Mouse (Mus musculus): ENCODE results near the gene 1700080O16Rik.

The 1700080O16Rik gene

GRCm38 (mm10) chrX:51972672-51973071, at the start of gene 1700080O16Rik:
1700080O16Rik (minus strand) TSS chrX:51972772.
- no peak for DNase-seq (ENCODE audit: low spot score)

- DNase-seq (ENCODE audit: low spot score), result no peak
Measured at GRCm38 (mm10) chrX:52017660-52018059, 45.1 kb upstream of the 1700080O16Rik start.

- DNase-seq (ENCODE audit: low spot score), result no peak
Measured at GRCm38 (mm10) chrX:52000072-52000471, 27.5 kb upstream of the 1700080O16Rik start.

GRCm38 (mm10) chrX:51999426-51999825, 26.9 kb upstream of the 1700080O16Rik start:
- no peak for DNase-seq (ENCODE audit: low spot score)

- DNase-seq (ENCODE audit: low spot score), result no peak
Measured at GRCm38 (mm10) chrX:51976361-51976760, 3.8 kb upstream of the 1700080O16Rik start.

- no peak for DNase-seq (ENCODE audit: low spot score)
Measured at GRCm38 (mm10) chrX:51974618-51975017, 2.0 kb upstream of the 1700080O16Rik start.

- peak; percentile 18 for DNase-seq (ENCODE audit: low spot score)
Measured at GRCm38 (mm10) chrX:51948071-51948470, 24.5 kb downstream of the 1700080O16Rik start.

GRCm38 (mm10) chrX:51938076-51938475, 34.5 kb downstream of the 1700080O16Rik start:
- DNase-seq (ENCODE audit: low spot score), result no peak

GRCm38 (mm10) chrX:51919091-51919490, 53.5 kb downstream of the 1700080O16Rik start:
- no peak for DNase-seq (ENCODE audit: low spot score)

Data from lung, postnatal 25 days (tissue).